In genomic region chr4:149304466-149304865, GRCm38 (mm10) we compare ENCODE assay signal across 17 mouse cellular contexts. TPM values are rescaled to one million over a fixed set of nuclear protein-coding genes. Genes with fewer than 3 reads are reported as not detected.
A peak's percentile ranks its signal among the peaks of the same experiment; 100 is the strongest.
DNase-seq lines count a peak whose midpoint lies in the region; ATAC-seq and TF ChIP-seq lines count a peak whose summit lies in the region.
"Had no signal": no experiment of that assay in that cellular context is flagged by ENCODE, and none has a peak within 500 bp of the region (broad histone marks: within the 10 kb centered on the region; RNA-seq: fewer than 3 reads in every experiment).

No protein-coding gene starts in this region.

- TF ChIP-seq CTCF in layer of hippocampus, adult 2 months (conservative IDR thresholded peaks at IDR 0.05), result no peak
- no peak for TF ChIP-seq CTCF in CH12.LX (conservative IDR thresholded peaks at IDR 0.05 in 1 of 2, IDR thresholded peaks at IDR 0.05 in 1 of 2; ENCODE audit: low read depth in 2 of 2, low read length in 2 of 2)
- TF ChIP-seq CTCF in hindbrain, postnatal 0 days (IDR thresholded peaks at IDR 0.05; ENCODE audit: low read depth), result no peak
- TF ChIP-seq CTCF in kidney, adult 2 months (conservative IDR thresholded peaks at IDR 0.05; ENCODE audit: insufficient read depth, insufficient read length, low read depth, low read length), result no peak

- in situ Hi-C loops in CH12.LX (cut with MboI; ENCODE audit: low pct_ligation_motif_present, low pct_unique_long_range_greater_than_20kb, low sequenced_read_pairs), result no loop called here

- peaks cover 70% of the 10 kb centered on the region for H3K79me2 ChIP-seq in CH12.LX (replicated peaks; ENCODE audit: control insufficient read depth, extremely low read depth, insufficient read depth, poor library complexity, severe bottlenecking)

- no peaks in the 10 kb centered on the region for H3K9me3 ChIP-seq in CH12.LX (replicated peaks; ENCODE audit: low read length)
- no peaks in the 10 kb centered on the region for H3K9me3 ChIP-seq in forebrain, embryonic 12.5 days
- H3K9me3 ChIP-seq in hindbrain, postnatal 0 days (ENCODE audit: low read length), result no peaks in the 10 kb centered on the region
- H3K9me3 ChIP-seq: embryonic facial prominence, embryonic 10.5 days; G1E; kidney, embryonic 15.5 days; liver, embryonic 15.5 days had no signal

- 67% methylated on average over 1 of the region's 1 CpGs for whole genome bisulfite sequencing in forebrain, embryonic 12.5 days
- 59% methylated on average over 1 of the region's 1 CpGs for WGBS in hindbrain, postnatal 0 days
- WGBS in kidney, adult 2 months, result 77% methylated on average over 1 of the region's 1 CpGs

- no peak for TF ChIP-seq POLR2A in CH12.LX (IDR thresholded peaks at IDR 0.05; ENCODE audit: low read depth, low read length)
- TF ChIP-seq POLR2A in kidney, adult 2 months (IDR thresholded peaks at IDR 0.05; ENCODE audit: low read depth, low read length), result no peak

- peak overlapping the region; percentile 99 for H3K27ac ChIP-seq in layer of hippocampus, adult 2 months
- H3K27ac ChIP-seq in CH12.LX (ENCODE audit: insufficient read depth, low read depth), result no peak overlapping the region
- H3K27ac ChIP-seq in forebrain, embryonic 12.5 days, result no peak overlapping the region
- H3K27ac ChIP-seq in hindbrain, postnatal 0 days, result no peak overlapping the region
- no peak overlapping the region for H3K27ac ChIP-seq in kidney, adult 2 months (ENCODE audit: insufficient read depth, low read depth, low read length)
- H3K27ac ChIP-seq: embryonic facial prominence, embryonic 10.5 days; kidney, embryonic 15.5 days; liver, embryonic 15.5 days had no signal

- H3K27me3 ChIP-seq in CH12.LX (replicated peaks), result peaks cover 4% of the 10 kb centered on the region
- H3K27me3 ChIP-seq in forebrain, embryonic 12.5 days, result no peaks in the 10 kb centered on the region
- H3K27me3 ChIP-seq in hindbrain, postnatal 0 days (ENCODE audit: insufficient read depth, low read length), result no peaks in the 10 kb centered on the region
- H3K27me3 ChIP-seq in kidney, adult 2 months (replicated peaks; ENCODE audit: control insufficient read depth, insufficient read depth, low read length), result no peaks in the 10 kb centered on the region
- H3K27me3 ChIP-seq: kidney, embryonic 15.5 days had no signal

- peak overlapping the region; percentile 96; the same call in 1 of the 2 replicates for H3K4me2 ChIP-seq in CH12.LX (ENCODE audit: insufficient read depth, low read depth, poor library complexity, severe bottlenecking)
- peak overlapping the region; percentile 32; the same call in 1 of the 2 replicates for H3K4me2 ChIP-seq in forebrain, embryonic 12.5 days
- peak overlapping the region; percentile 80 for H3K4me2 ChIP-seq in hindbrain, postnatal 0 days (ENCODE audit: low read depth, low read length)
- H3K4me2 ChIP-seq: kidney, embryonic 15.5 days; liver, embryonic 15.5 days had no signal

- no peak for DNase-seq in layer of hippocampus, adult 2 months (ENCODE audit: low spot score in 2 of 2)
- no peak for DNase-seq in layer of hippocampus, postnatal 25 days (ENCODE audit: extremely low spot score in 1 of 2, low spot score in 1 of 2)
- DNase-seq in CH12.LX (ENCODE audit: extremely low read depth), result no peak
- no peak for DNase-seq in hindbrain, postnatal 0 days (ENCODE audit: low spot score)
- no peak for DNase-seq in thymus, adult 18-20 months
- DNase-seq in kidney, adult 2 months, result no peak
- no peak for DNase-seq in adrenal gland, postnatal 4 days (ENCODE audit: low spot score in 2 of 2)
- DNase-seq: adrenal gland, postnatal 10 days; cerebellum, postnatal 25 days; heart, adult 11 months; thymus, postnatal 36 days had no signal

- H3K9ac ChIP-seq in CH12.LX (ENCODE audit: insufficient read depth, low read depth), result peak overlapping the region; percentile 23; the same call in 1 of the 2 replicates
- H3K9ac ChIP-seq in forebrain, embryonic 12.5 days, result no peak overlapping the region; the same call in 1 of the 2 replicates
- H3K9ac ChIP-seq in hindbrain, postnatal 0 days (replicated peaks; ENCODE audit: low read length), result no peak overlapping the region
- H3K9ac ChIP-seq: kidney, embryonic 15.5 days; liver, embryonic 15.5 days had no signal

- no peak for TF ChIP-seq RAD21 in CH12.LX (IDR thresholded peaks at IDR 0.05; ENCODE audit: low read depth, low read length)

- H3K4me1 ChIP-seq in CH12.LX (ENCODE audit: control insufficient read depth in 1 of 2, insufficient read depth in 2 of 2), result peaks cover 7 to 43% of the 10 kb centered on the region in 2 experiments
- H3K4me1 ChIP-seq in forebrain, embryonic 12.5 days, result peaks cover 65% of the 10 kb centered on the region
- H3K4me1 ChIP-seq in hindbrain, postnatal 0 days (ENCODE audit: insufficient read depth, low read length), result peaks cover 31% of the 10 kb centered on the region
- peaks cover 14% of the 10 kb centered on the region for H3K4me1 ChIP-seq in kidney, adult 2 months (ENCODE audit: control insufficient read depth, insufficient read depth, low read length)

- dilution Hi-C loops in CH12.LX (cut with MboI; ENCODE audit: extremely low pct_ligation_motif_present, extremely low pct_unique_long_range_greater_than_20kb, low sequenced_read_pairs), result no loop called here

- no peaks in the 10 kb centered on the region for H3K36me3 ChIP-seq in CH12.LX (replicated peaks in 1 of 2; ENCODE audit: control insufficient read depth in 1 of 2, insufficient read depth in 1 of 2, low read length in 1 of 2)
- H3K36me3 ChIP-seq in forebrain, embryonic 12.5 days (replicated peaks), result no peaks in the 10 kb centered on the region
- no peaks in the 10 kb centered on the region for H3K36me3 ChIP-seq in hindbrain, postnatal 0 days (ENCODE audit: insufficient read depth, low read length)
- H3K36me3 ChIP-seq in kidney, adult 2 months (ENCODE audit: control insufficient read depth, insufficient read depth, low read length), result no peaks in the 10 kb centered on the region
- H3K36me3 ChIP-seq: embryonic facial prominence, embryonic 10.5 days; G1E; kidney, embryonic 15.5 days; liver, embryonic 15.5 days had no signal

- peak overlapping the region; percentile 92; the same call in 1 of the 2 replicates for H3K4me3 ChIP-seq in layer of hippocampus, adult 2 months
- no peak overlapping the region for H3K4me3 ChIP-seq in CH12.LX (replicated peaks in 1 of 3; ENCODE audit: low read depth in 2 of 3, low read length in 2 of 3, poor library complexity in 1 of 3)
- 0 out of 2 replicates have a peak overlapping the region, but pooled peaks have one; percentile 7 for H3K4me3 ChIP-seq in forebrain, embryonic 12.5 days (replicated peaks)
- peak overlapping the region; percentile 7; the same call in 1 of the 2 replicates for H3K4me3 ChIP-seq in hindbrain, postnatal 0 days (ENCODE audit: low read length)
- H3K4me3 ChIP-seq in kidney, adult 2 months (ENCODE audit: insufficient read depth, low read depth, low read length), result no peak overlapping the region
- H3K4me3 ChIP-seq: embryonic facial prominence, embryonic 10.5 days; erythroblast, embryonic 14.5 days; kidney, embryonic 15.5 days; liver, embryonic 15.5 days had no signal

- no peak for ATAC-seq in forebrain, embryonic 12.5 days (ENCODE audit: low FRiP score)
- ATAC-seq in hindbrain, postnatal 0 days, result no peak

- no peak for TF ChIP-seq EP300 in CH12.LX (IDR thresholded peaks at IDR 0.05; ENCODE audit: low read length)

TF ChIP-seq in CH12.LX, 34 proteins besides CTCF, POLR2A, EP300 and RAD21:
- no peak for TF ChIP-seq ZMIZ1 (IDR thresholded peaks at IDR 0.05; ENCODE audit: low read depth, low read length)

RNA-seq across cellular contexts. Expression of gene Kif1b, which starts 3.0 kb away (rescaled TPM):
- 100 to 1,000 TPM; 403 to 414 TPM for total RNA-seq in layer of hippocampus, adult 2 months (2021)
- 100 to 1,000 TPM; 372 to 435 TPM for total RNA-seq in layer of hippocampus, postnatal 25 days (2021)
- total RNA-seq in CH12.LX (2012; rRNA removed) (25.0 and 27.6 TPM in 2 replicates), CH12.LX (2014; rRNA removed) (10.0 and 11.2 TPM in 2 replicates)
- polyA plus RNA-seq in CH12.LX (2012; ENCODE audit: insufficient read length, low read depth), result 15.0 and 17.0 TPM in 2 replicates
- 123 and 124 TPM in 2 replicates for polyA plus RNA-seq in forebrain, embryonic 12.5 days (2016; fragmentation: Nextera tagmentation; extraction: Ambion mirVana)
- 322 and 420 TPM in 2 replicates for total RNA-seq in hindbrain, postnatal 0 days (2014; rRNA removed)
- polyA plus RNA-seq in hindbrain, postnatal 0 days (2015; fragmentation: Nextera tagmentation; extraction: Ambion mirVana), result 210 and 213 TPM in 2 replicates
- polyA plus RNA-seq in kidney, adult 2 months (2012; rRNA removed), result 31.1 and 35.8 TPM in 2 replicates
- total RNA-seq in adrenal gland, postnatal 4 days (2021), result 100 to 1,000 TPM; 118 to 124 TPM
- polyA plus RNA-seq: erythroblast, embryonic 14.5 days had no signal

Comparison
In these comparisons a context has a peak if more than half of its experiments do, and no peak if none do; other contexts are left out.
1. H3K4me3 ChIP-seq: peak in layer of hippocampus, adult 2 months (single experiment), forebrain, embryonic 12.5 days (single experiment) and hindbrain, postnatal 0 days (single experiment); none in CH12.LX (0 of 3) and kidney, adult 2 months (single experiment).
2. H3K4me2 ChIP-seq: peak in every context shown above with its lines; median percentile 96 in CH12.LX; 80 in hindbrain, postnatal 0 days; 32 in forebrain, embryonic 12.5 days.
3. RNA of gene Kif1b, which starts 3.0 kb away (total RNA-seq): 372 to 435 TPM in layer of hippocampus, postnatal 25 days, 403 to 414 TPM in layer of hippocampus, adult 2 months, 322 to 420 TPM in hindbrain, postnatal 0 days and 118 to 124 TPM in adrenal gland, postnatal 4 days; 10.0 to 27.6 TPM in CH12.LX; every median in the first group is over 4 times any median in the second.